Mouse (Mus musculus) E14TG2a.4 (cell line): ENCODE measurements around the gene H2-Ke6.

Experiments used
- CTCF ChIP-seq: conservative IDR thresholded peaks from 2 replicates; pipeline ENCODE4 v1.5.1; 2014; ENCODE audit warnings: low read length
- NANOG ChIP-seq: IDR thresholded peaks from 2 replicates; pipeline ENCODE4 v1.6.1; 2014; ENCODE audit warnings: borderline replicate concordance, low read length, mixed read lengths
- POU5F1 ChIP-seq: IDR thresholded peaks from 2 replicates; pipeline ENCODE4 v1.6.1; 2014; ENCODE audit warnings: low read length, borderline replicate concordance

DNA sequence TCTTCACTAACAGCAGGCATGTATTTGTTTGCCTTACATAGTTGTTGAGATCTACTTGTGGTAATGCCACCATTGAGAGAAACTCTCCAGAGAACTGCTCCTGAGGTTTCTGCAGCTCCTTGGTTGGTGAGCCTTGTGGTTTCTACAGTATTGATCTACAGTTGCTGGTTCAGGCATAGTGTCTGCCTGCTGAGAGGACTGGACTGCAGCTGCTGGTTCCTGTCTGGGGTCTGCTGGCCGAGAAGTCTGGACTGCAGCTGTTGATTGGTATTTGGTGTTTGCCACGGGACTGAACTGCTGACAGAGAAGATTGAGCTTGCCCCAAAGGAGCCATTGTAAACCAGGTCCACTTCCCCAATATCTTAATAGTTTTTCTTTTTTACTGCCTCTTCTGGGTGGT is 21.3 kb downstream of the H2-Ke6 start:
- no peak for TF ChIP-seq CTCF
- no peak for TF ChIP-seq NANOG
- no peak for TF ChIP-seq POU5F1
